Mouse (Mus musculus) neural tube, postnatal 0 days (tissue): ENCODE measurements around the gene Tigd4. TPM values are rescaled to one million over a fixed set of nuclear protein-coding genes. Genes with fewer than 3 reads are reported as not detected.

Experiments used
- polyA plus RNA-seq: library from polyadenylated mRNA; unstranded; fragments of >200 nt; fragmentation: Nextera tagmentation; extraction: Ambion mirVana; gene quantifications from 2 replicates; pipeline ENCODE4 v1.2.1, GENCODE M21; 2015

Gene Tigd4
- not detected in 2 replicates for polyA plus RNA-seq

GRCm38 (mm10) chr3:84593274-84593673, at the start of gene Tigd4:
TSS of gene Tigd4 (plus strand) at chr3:84593574.

DNA sequence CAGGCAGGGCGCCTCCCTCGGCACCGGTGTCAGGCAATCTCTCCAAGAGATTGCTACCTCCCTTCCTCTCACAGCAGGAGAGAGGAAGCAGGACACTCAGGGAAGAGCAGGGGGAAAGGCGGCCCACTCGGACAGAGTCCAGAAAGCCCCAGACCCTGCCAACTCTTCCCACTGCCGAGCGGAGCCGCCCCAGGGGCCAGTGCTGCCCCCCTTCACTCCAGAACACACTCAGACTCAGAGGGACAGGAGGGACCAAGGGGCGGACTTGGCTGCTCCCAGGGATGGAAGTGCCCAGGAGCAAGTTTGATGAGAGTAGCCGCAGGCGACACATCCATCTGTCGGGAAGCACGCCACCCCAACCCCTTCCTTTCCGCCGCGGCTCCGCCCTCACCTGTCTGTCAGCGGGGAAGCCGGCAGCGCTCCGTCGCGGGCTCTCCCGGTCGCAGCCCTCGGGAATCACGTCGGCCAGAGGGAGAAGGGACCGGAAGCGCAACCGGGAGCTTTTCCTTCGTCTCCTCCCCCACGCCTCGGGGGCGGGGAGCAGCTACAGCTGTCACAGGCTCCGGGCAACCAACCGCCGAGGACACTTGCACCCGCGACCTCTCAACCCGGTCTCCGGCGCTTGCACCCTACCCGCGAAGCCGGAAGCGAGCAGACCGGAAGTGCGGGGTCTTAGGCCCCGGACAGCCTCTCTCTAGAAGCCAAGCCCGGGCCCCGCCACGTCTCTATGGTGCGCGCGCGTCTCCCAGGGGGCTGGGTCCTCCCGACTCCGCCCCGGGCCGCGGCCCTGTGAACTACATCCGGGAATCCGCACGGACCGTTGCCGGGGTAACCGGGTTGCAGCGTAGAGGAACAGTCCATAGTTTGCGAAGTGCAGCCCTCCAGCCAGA, 11.1 kb upstream of the Tigd4 start, which contains the start of gene Arfip1:
Gene Arfip1 (minus strand): TSS at position 603 of the 890 bp plus-strand sequence.

Other genes with a start within 250 kb of the Tigd4 start
- 5.5 and 7.7 TPM in 2 replicates for gene Fhdc1, start 113.1 kb upstream of the Tigd4 start, polyA plus RNA-seq
- 24.4 and 27.3 TPM in 2 replicates for gene Arfip1, start 10.9 kb upstream of the Tigd4 start, polyA plus RNA-seq
- gene Tmem154, start 72.6 kb downstream of the Tigd4 start, polyA plus RNA-seq: 0.99 and 1.3 TPM in 2 replicates
- gene Fbxw7, start 221.7 kb downstream of the Tigd4 start, polyA plus RNA-seq: 61.0 and 62.2 TPM in 2 replicates